Mouse (Mus musculus): ENCODE data around the gene Asb16. TPM values are rescaled to one million over a fixed set of nuclear protein-coding genes. Genes with fewer than 3 reads are reported as not detected.
A peak's percentile ranks its signal among the peaks of the same experiment; 100 is the strongest.

The Asb16 gene
- 0.05 and 0.09 TPM in 2 replicates for polyA plus RNA-seq (2015; fragmentation: Nextera tagmentation; extraction: Ambion mirVana)

DNA sequence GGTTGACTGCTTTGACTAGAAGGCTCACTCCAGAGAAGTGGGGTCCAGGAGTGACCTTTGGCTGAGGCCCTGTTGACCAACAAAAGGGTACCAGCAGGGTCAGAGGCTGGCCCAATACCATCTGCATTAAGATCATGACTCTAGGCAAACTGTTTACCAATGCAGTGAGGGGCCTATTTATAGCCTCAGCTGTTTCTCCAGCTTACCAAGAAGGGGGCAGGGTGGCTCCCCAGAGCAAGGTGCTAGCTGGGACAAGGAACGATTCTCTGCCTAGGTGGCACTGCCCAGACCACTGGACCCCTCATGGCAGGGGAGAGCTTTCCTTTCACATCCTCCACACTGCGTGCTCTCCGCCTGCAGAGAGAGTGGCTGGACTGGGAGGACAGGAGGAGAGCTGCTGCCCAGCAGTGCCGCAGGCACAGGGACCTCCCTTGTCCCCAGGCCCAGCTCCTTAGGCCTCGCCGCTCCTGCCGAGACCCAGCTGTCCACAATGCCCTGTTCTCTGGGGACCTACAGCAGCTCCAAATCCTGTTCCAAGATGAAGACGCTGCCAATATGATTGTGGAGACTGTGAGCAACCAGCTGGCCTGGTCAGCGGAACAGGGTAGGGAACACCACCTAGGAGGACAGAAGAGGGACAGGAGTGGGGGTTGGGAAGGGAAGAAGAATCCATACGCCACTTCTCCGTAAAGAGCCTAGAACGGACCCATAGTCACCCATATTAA, at the start of gene Asb16:
TSS of gene Asb16 (plus strand) at position 224 of the 725 bp plus-strand sequence.
- no peak for TF ChIP-seq CTCF (IDR thresholded peaks at IDR 0.05; ENCODE audit: low read depth)
- Histone ChIP-seq H3K36me3 (ENCODE audit: control insufficient read depth, insufficient read depth) (no peaks in the 10 kb centered on the region), H3K4me1 (replicated peaks; ENCODE audit: control insufficient read depth, insufficient read depth, low read length) (no peaks in the 10 kb centered on the region), H3K4me3 (ENCODE audit: low read depth, low read length) (no peak within 1 kb of the TSS), H3K9me3 (ENCODE audit: control insufficient read depth) (no peaks in the 10 kb centered on the region), H3K4me2 (replicated peaks; ENCODE audit: low read depth) (no peak within 1 kb of the TSS), H3K27ac (ENCODE audit: low read depth, low read length) (no peak within 1 kb of the TSS), H3K9ac (ENCODE audit: low read depth, low read length) (no peak within 1 kb of the TSS), H3K27me3 (replicated peaks; ENCODE audit: control insufficient read depth, insufficient read depth, low read length) (no peaks in the 10 kb centered on the region)
- no peak for ATAC-seq
- WGBS, result 79% methylated on average over 12 of the region's 12 CpGs

DNA sequence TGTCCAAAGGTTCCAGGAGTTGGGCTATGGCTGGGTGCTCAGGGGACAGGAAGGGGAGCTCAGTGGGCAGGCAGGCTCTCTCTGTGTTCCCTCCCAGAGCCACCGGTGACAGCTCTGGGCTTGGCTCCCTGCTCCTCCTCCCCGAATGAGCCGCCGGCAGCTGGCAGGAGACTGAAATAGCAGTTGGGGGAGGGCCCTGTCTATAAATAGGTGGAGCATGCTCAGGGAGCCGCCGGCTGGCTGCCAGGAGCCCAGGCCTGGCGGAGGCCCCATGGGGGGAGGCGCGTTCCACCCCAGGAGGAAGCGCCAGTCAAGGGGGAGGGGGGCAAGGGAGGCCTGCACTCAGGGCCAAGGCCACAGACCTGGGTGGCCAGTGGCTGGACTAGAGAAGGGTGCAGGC, 49.8 kb upstream of the Asb16 start:
- peaks cover 38% of the 10 kb centered on the region for H3K4me1 ChIP-seq (replicated peaks; ENCODE audit: control insufficient read depth, insufficient read depth, low read length)
- TF ChIP-seq CTCF (IDR thresholded peaks at IDR 0.05; ENCODE audit: low read depth), result peak; percentile 33; the same call in 1 of the 2 replicates
- no peaks in the 10 kb centered on the region for H3K9me3 ChIP-seq (ENCODE audit: control insufficient read depth)
- H3K36me3 ChIP-seq (ENCODE audit: control insufficient read depth, insufficient read depth), result peaks cover 2% of the 10 kb centered on the region; the same call in 1 of the 2 replicates
- WGBS, result 0% methylated on average over 7 of the region's 10 CpGs
- peak overlapping the region; percentile 79 for H3K4me2 ChIP-seq (replicated peaks; ENCODE audit: low read depth)
- no peaks in the 10 kb centered on the region for H3K27me3 ChIP-seq (replicated peaks; ENCODE audit: control insufficient read depth, insufficient read depth, low read length)
- peak overlapping the region; percentile 42 for H3K4me3 ChIP-seq (ENCODE audit: low read depth, low read length)
- H3K27ac ChIP-seq (ENCODE audit: low read depth, low read length), result peak overlapping the region; percentile 75
- ATAC-seq, result peak; percentile 83
- H3K9ac ChIP-seq (ENCODE audit: low read depth, low read length), result peak overlapping the region; percentile 45

DNA sequence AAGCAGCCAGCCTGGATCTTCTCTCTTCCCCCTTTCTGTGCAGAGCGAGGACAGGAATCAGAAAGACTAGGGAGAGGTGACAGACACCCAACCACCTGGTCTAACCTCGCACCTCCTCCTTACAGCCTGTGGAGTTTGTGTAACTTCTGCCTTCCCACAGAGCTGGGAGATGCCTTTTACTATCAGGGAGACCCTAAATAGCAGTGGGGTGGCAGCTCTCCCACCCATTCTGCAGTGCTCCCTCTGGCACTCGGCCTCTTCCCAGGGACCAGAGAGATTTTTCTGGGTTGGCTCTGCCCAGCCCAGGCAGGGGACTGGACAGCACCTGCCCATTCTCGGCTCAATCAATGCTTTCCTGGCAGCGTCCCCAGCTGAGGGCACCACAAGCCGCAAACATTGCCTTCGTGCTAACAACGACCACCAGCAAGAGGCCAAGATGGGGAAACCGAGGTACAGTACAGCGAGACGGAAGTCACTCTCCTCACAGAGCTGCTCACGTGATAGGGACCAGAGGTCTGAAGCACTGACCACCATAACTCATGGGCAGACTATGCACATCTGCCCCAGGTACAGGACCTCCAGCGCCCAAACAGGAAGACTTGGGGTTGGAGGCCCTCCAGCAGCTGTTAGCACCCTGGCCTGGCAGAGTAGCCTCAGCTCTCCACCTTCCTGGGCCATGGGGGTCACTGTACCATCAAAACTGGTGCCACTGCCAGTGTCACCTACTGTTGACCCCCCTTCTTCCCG, 49.1 kb upstream of the Asb16 start:
- peaks cover 36% of the 10 kb centered on the region for H3K4me1 ChIP-seq (replicated peaks; ENCODE audit: control insufficient read depth, insufficient read depth, low read length)
- H3K36me3 ChIP-seq (ENCODE audit: control insufficient read depth, insufficient read depth), result peaks cover 2% of the 10 kb centered on the region; the same call in 1 of the 2 replicates
- 50% methylated on average over 14 of the region's 14 CpGs for WGBS
- H3K27me3 ChIP-seq (replicated peaks; ENCODE audit: control insufficient read depth, insufficient read depth, low read length), result no peaks in the 10 kb centered on the region
- peak overlapping the region; percentile 79 for H3K4me2 ChIP-seq (replicated peaks; ENCODE audit: low read depth)
- H3K9ac ChIP-seq (ENCODE audit: low read depth, low read length), result 0 out of 2 replicates have a peak overlapping the region, but pooled peaks have one; percentile 45
- no peak for TF ChIP-seq CTCF (IDR thresholded peaks at IDR 0.05; ENCODE audit: low read depth)
- no peak for ATAC-seq
- H3K4me3 ChIP-seq (ENCODE audit: low read depth, low read length), result peak overlapping the region; percentile 42; the same call in 1 of the 2 replicates
- H3K27ac ChIP-seq (ENCODE audit: low read depth, low read length), result peak overlapping the region; percentile 75
- no peaks in the 10 kb centered on the region for H3K9me3 ChIP-seq (ENCODE audit: control insufficient read depth)

DNA sequence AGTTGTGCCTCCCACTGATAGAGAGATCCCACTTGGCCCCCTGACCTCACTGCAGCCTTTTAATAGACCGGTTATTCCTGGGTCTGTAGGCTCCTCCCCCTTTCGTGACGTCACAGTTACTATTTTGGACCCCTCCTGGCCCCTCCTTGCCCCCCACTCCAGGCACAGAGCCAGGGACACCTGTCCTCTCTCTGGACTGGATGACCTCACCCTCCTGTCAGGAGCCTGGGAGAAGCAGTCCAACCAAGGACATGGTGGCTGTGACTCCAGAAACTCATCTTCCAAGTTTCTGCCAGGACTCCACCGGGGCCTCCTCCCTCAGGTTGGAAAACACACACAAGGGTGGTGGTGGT, 48.6 kb upstream of the Asb16 start:
- WGBS, result 45% methylated on average over 4 of the region's 4 CpGs
- H3K27me3 ChIP-seq (replicated peaks; ENCODE audit: control insufficient read depth, insufficient read depth, low read length), result no peaks in the 10 kb centered on the region
- no peak overlapping the region for H3K4me2 ChIP-seq (replicated peaks; ENCODE audit: low read depth)
- no peak overlapping the region for H3K9ac ChIP-seq (ENCODE audit: low read depth, low read length)
- 0 out of 2 replicates have a peak overlapping the region, but pooled peaks have one; percentile 75 for H3K27ac ChIP-seq (ENCODE audit: low read depth, low read length)
- H3K36me3 ChIP-seq (ENCODE audit: control insufficient read depth, insufficient read depth), result peaks cover 2% of the 10 kb centered on the region; the same call in 1 of the 2 replicates
- no peak for ATAC-seq
- TF ChIP-seq CTCF (IDR thresholded peaks at IDR 0.05; ENCODE audit: low read depth), result no peak
- H3K4me1 ChIP-seq (replicated peaks; ENCODE audit: control insufficient read depth, insufficient read depth, low read length), result peaks cover 36% of the 10 kb centered on the region
- H3K9me3 ChIP-seq (ENCODE audit: control insufficient read depth), result no peaks in the 10 kb centered on the region
- no peak overlapping the region for H3K4me3 ChIP-seq (ENCODE audit: low read depth, low read length)

DNA sequence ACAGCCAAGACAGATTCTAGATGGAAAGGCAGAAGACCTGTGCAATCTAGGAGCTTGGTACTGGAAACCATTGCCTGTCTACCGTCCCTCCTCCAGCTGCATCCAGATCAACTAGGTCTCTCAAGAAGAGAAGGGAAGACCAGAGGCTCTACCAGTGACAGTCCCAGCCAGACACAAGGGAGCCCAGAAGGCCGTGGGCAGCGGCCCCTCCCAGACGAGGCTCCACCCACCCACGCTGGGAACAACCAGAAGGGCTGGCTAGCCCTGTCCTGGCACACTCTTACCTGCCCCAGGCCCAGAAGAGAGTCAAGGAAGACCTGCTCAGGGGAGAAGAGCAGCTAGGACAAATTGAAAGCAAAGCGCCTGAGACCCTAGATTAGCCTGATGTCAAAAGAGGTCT, 48.1 kb upstream of the Asb16 start:
- no peak overlapping the region for H3K4me3 ChIP-seq (ENCODE audit: low read depth, low read length)
- TF ChIP-seq CTCF (IDR thresholded peaks at IDR 0.05; ENCODE audit: low read depth), result no peak
- H3K9ac ChIP-seq (ENCODE audit: low read depth, low read length), result no peak overlapping the region
- peaks cover 5% of the 10 kb centered on the region; the same call in 1 of the 2 replicates for H3K36me3 ChIP-seq (ENCODE audit: control insufficient read depth, insufficient read depth)
- H3K4me2 ChIP-seq (replicated peaks; ENCODE audit: low read depth), result no peak overlapping the region
- ATAC-seq, result no peak
- WGBS, result 50% methylated on average over 6 of the region's 6 CpGs
- H3K4me1 ChIP-seq (replicated peaks; ENCODE audit: control insufficient read depth, insufficient read depth, low read length), result peaks cover 36% of the 10 kb centered on the region
- no peaks in the 10 kb centered on the region for H3K27me3 ChIP-seq (replicated peaks; ENCODE audit: control insufficient read depth, insufficient read depth, low read length)
- no peak overlapping the region; the same call in 1 of the 2 replicates for H3K27ac ChIP-seq (ENCODE audit: low read depth, low read length)
- H3K9me3 ChIP-seq (ENCODE audit: control insufficient read depth), result no peaks in the 10 kb centered on the region

DNA sequence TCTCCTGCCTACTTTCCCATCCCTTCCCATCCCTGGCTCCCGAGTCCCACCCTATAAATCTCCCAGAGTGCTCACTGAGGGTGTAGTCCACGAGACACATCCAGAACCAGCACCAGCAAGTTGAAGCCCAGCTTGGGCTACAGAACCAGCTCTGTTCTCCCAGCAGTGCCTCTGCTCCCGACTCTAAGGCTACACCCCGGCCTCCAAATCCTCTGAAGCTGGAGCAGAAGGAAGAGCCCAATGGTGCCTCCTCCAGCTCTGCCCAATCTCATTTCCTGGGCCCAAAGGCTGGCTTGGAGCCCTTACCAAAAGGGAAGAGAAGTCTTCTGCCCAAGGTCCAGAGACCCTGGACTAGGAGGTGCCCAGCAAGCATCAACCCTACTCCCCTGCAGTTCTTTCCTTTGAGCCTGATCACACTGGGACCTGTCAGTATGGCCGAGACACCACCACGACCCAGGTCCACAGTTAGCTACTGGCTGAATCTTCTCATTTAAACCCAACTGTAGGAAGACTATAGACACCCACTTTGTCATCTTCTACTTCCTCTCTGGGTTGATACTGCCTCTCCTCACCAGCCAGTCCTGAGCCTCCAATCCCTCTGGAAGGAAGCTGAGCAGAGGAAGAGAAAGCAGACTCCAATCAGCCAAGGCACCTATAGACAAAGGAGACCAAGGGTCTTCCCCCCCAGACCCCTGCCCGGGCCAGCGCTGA, 47.1 kb upstream of the Asb16 start:
- peaks cover 29% of the 10 kb centered on the region for H3K4me1 ChIP-seq (replicated peaks; ENCODE audit: control insufficient read depth, insufficient read depth, low read length)
- H3K4me3 ChIP-seq (ENCODE audit: low read depth, low read length), result no peak overlapping the region
- H3K9ac ChIP-seq (ENCODE audit: low read depth, low read length), result no peak overlapping the region
- 82% methylated on average over 8 of the region's 8 CpGs for WGBS
- H3K36me3 ChIP-seq (ENCODE audit: control insufficient read depth, insufficient read depth), result peaks cover 7% of the 10 kb centered on the region; the same call in 1 of the 2 replicates
- no peaks in the 10 kb centered on the region for H3K9me3 ChIP-seq (ENCODE audit: control insufficient read depth)
- H3K27me3 ChIP-seq (replicated peaks; ENCODE audit: control insufficient read depth, insufficient read depth, low read length), result no peaks in the 10 kb centered on the region
- no peak for ATAC-seq
- no peak overlapping the region for H3K4me2 ChIP-seq (replicated peaks; ENCODE audit: low read depth)
- TF ChIP-seq CTCF (IDR thresholded peaks at IDR 0.05; ENCODE audit: low read depth), result no peak
- H3K27ac ChIP-seq (ENCODE audit: low read depth, low read length), result no peak overlapping the region
